Mouse (Mus musculus) heart, postnatal 4 days (tissue): ENCODE measurements at regions not wholly inside any gene's neighbourhood (a gene's known extent, or its start where the extent isn't known, plus 50 kb on each side); places are given as distances from the start of the nearest gene placed in this dataset.

Experiments
- DNase-seq: peaks from one replicate; pipeline ENCODE4 v3.0.0; 2021
- microRNA-seq, 2 experiments: library from miRNA; unstranded; fragments of <30 nt; microRNA quantifications; one replicate each; pipeline ENCODE4 v1.2.0; 2021 to 2022

- no peak for DNase-seq
These were observed 94.1 kb upstream of the Nsun2 start for GRCm38 (mm10) chr13:69439486-69439885.

- no peak for DNase-seq
These were observed 91.7 kb upstream of the Nsun2 start for GRCm38 (mm10) chr13:69441798-69442197.

DNA sequence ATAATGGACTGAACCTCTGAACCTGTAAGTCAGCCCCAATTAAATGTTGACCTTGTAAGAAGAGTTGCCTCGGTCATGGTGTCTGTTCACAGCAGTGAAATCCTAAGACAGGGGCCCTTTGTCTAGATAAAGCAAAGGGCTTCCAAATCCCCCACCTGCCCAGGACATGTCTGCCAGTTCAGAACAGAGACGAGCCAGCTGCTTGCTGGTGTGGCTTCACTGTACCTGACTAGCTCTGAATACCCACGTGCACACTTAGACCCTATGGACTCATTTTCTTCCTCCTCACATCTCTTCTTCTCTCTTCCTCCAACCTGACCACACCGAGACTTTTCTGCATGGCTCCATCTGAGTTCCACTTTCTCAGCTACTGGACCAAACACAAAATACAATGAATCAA lies 87.9 kb upstream of the Nsun2 start:
- no peak for DNase-seq

Small RNAs in the stretch of these regions (microRNA-seq; reads per million reads assigned to microRNA genes)
- gene Gm44375 = 0 reads per million in 2 experiments
